9 mouse cellular contexts compared by ENCODE assay signal in the genomic region with DNA sequence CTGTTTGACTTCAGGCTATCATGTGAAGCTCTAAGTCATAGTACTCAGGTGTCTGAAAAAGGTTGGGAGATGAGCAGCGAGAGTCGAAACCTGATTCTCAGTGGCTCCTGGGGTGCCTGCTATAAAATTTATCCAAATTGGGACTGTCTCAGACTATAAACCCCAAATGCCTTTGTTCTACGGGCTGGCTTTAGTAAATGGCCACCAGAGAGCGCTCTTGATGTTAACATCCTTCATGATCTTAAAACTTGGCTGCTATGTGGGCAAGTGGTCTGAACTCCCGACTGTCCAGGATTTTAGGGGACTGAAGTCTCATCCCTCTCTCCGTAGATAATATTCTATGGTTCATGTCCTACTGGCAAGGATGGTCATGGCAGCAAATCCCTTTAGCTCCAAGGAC.
A peak's percentile ranks its signal among the peaks of the same experiment; 100 is the strongest.
DNase-seq lines count a peak whose midpoint lies in the region; ATAC-seq and TF ChIP-seq lines count a peak whose summit lies in the region.
"Had no signal": no experiment of that assay in that cellular context is flagged by ENCODE, and none has a peak within 500 bp of the region (broad histone marks: within the 10 kb centered on the region; RNA-seq: fewer than 3 reads in every experiment).

No protein-coding gene starts in this region.

- H3K36me3 ChIP-seq in heart, embryonic 13.5 days: no peaks in the 10 kb centered on the region
- no peaks in the 10 kb centered on the region for H3K36me3 ChIP-seq in heart, embryonic 10.5 days
- no peaks in the 10 kb centered on the region for H3K36me3 ChIP-seq in CH12.LX (replicated peaks in 1 of 2; ENCODE audit: control insufficient read depth in 1 of 2, insufficient read depth in 1 of 2, low read length in 1 of 2)
- H3K36me3 ChIP-seq in liver, postnatal 0 days (replicated peaks; ENCODE audit: insufficient read depth, low read length): no peaks in the 10 kb centered on the region
- H3K36me3 ChIP-seq: lung, embryonic 15.5 days had no signal

- in situ Hi-C loops in CH12.LX (cut with MboI; ENCODE audit: low pct_ligation_motif_present, low pct_unique_long_range_greater_than_20kb, low sequenced_read_pairs): no loop called here

- no peak for TF ChIP-seq EP300 in CH12.LX (IDR thresholded peaks at IDR 0.05; ENCODE audit: low read length)
- no peak for TF ChIP-seq EP300 in liver, postnatal 0 days (IDR thresholded peaks at IDR 0.05; ENCODE audit: low read depth)

- WGBS in heart, embryonic 13.5 days: 37% methylated on average over 6 of the region's 6 CpGs
- WGBS in heart, embryonic 10.5 days: 49% methylated on average over 6 of the region's 6 CpGs
- 35% methylated on average over 6 of the region's 6 CpGs for WGBS in liver, postnatal 0 days (ENCODE audit: insufficient replicate concordance)

- H3K9me3 ChIP-seq in heart, embryonic 13.5 days: no peaks in the 10 kb centered on the region
- no peaks in the 10 kb centered on the region for H3K9me3 ChIP-seq in heart, embryonic 10.5 days
- H3K9me3 ChIP-seq in CH12.LX (replicated peaks; ENCODE audit: low read length): peaks cover 52% of the 10 kb centered on the region
- no peaks in the 10 kb centered on the region for H3K9me3 ChIP-seq in liver, postnatal 0 days (ENCODE audit: low read length)
- H3K9me3 ChIP-seq: lung, embryonic 15.5 days had no signal

- dilution Hi-C loops in CH12.LX (cut with MboI; ENCODE audit: extremely low pct_ligation_motif_present, extremely low pct_unique_long_range_greater_than_20kb, low sequenced_read_pairs): no loop called here

- no peaks in the 10 kb centered on the region for H3K27me3 ChIP-seq in heart, embryonic 13.5 days (replicated peaks)
- H3K27me3 ChIP-seq in heart, embryonic 10.5 days (ENCODE audit: insufficient read depth, poor library complexity, severe bottlenecking): no peaks in the 10 kb centered on the region
- H3K27me3 ChIP-seq in CH12.LX (replicated peaks): no peaks in the 10 kb centered on the region
- H3K27me3 ChIP-seq in liver, postnatal 0 days (ENCODE audit: insufficient read depth, low read length): no peaks in the 10 kb centered on the region
- H3K27me3 ChIP-seq: lung, embryonic 15.5 days had no signal

- H3K79me2 ChIP-seq in CH12.LX (replicated peaks; ENCODE audit: control insufficient read depth, extremely low read depth, insufficient read depth, poor library complexity, severe bottlenecking): no peaks in the 10 kb centered on the region

- H3K9ac ChIP-seq in heart, embryonic 13.5 days: no peak overlapping the region
- H3K9ac ChIP-seq in CH12.LX (ENCODE audit: insufficient read depth, low read depth): no peak overlapping the region
- no peak overlapping the region for H3K9ac ChIP-seq in liver, postnatal 0 days (replicated peaks)
- H3K9ac ChIP-seq: lung, embryonic 15.5 days had no signal

- ATAC-seq in heart, embryonic 13.5 days (ENCODE audit: extremely low read depth, insufficient number of reproducible peaks, low FRiP score, low TSS enrichment): no peak
- ATAC-seq in liver, postnatal 0 days: no peak
- no peak for ATAC-seq in granulocyte monocyte progenitor cell, adult 5-6 weeks (replicated peaks; ENCODE audit: poor library complexity, severe bottlenecking)

- H3K4me3 ChIP-seq in heart, embryonic 13.5 days: no peak overlapping the region
- no peak overlapping the region for H3K4me3 ChIP-seq in heart, embryonic 10.5 days
- no peak overlapping the region for H3K4me3 ChIP-seq in CH12.LX (replicated peaks in 1 of 3; ENCODE audit: low read depth in 2 of 3, low read length in 2 of 3, poor library complexity in 1 of 3)
- H3K4me3 ChIP-seq in liver, postnatal 0 days (ENCODE audit: low read depth, low read length): no peak overlapping the region
- H3K4me3 ChIP-seq: lung, embryonic 15.5 days had no signal

- TF ChIP-seq RAD21 in CH12.LX (IDR thresholded peaks at IDR 0.05; ENCODE audit: low read depth, low read length): peak; percentile 33

- H3K27ac ChIP-seq in heart, embryonic 13.5 days (replicated peaks): no peak overlapping the region
- H3K27ac ChIP-seq in heart, embryonic 10.5 days: no peak overlapping the region
- no peak overlapping the region for H3K27ac ChIP-seq in CH12.LX (ENCODE audit: insufficient read depth, low read depth)
- H3K27ac ChIP-seq in liver, postnatal 0 days (ENCODE audit: low read depth): no peak overlapping the region
- H3K27ac ChIP-seq: lung, embryonic 15.5 days had no signal

- no peak for DNase-seq in heart, embryonic 10.5 days (ENCODE audit: low spot score)
- peak; percentile 0 for DNase-seq in CH12.LX (ENCODE audit: extremely low read depth)
- peak; percentile 79 for DNase-seq in embryo, embryonic 10 days (ENCODE audit: low spot score)
- DNase-seq in kidney, postnatal 10 days: peak; percentile 60
- no peak for DNase-seq in liver, postnatal 0 days
- DNase-seq in natural killer cell, adult 2 months (ENCODE audit: low spot score in 2 of 2): no peak

- no peak for TF ChIP-seq POLR2A in CH12.LX (IDR thresholded peaks at IDR 0.05; ENCODE audit: low read depth, low read length)

- H3K4me1 ChIP-seq in heart, embryonic 13.5 days: no peaks in the 10 kb centered on the region
- H3K4me1 ChIP-seq in heart, embryonic 10.5 days: peaks cover 6% of the 10 kb centered on the region; the same call in 1 of the 2 replicates
- H3K4me1 ChIP-seq in CH12.LX (ENCODE audit: control insufficient read depth in 1 of 2, insufficient read depth in 2 of 2): no peaks in the 10 kb centered on the region
- H3K4me1 ChIP-seq in liver, postnatal 0 days (ENCODE audit: insufficient read depth): no peaks in the 10 kb centered on the region
- H3K4me1 ChIP-seq: lung, embryonic 15.5 days had no signal

- TF ChIP-seq CTCF in CH12.LX (conservative IDR thresholded peaks at IDR 0.05 in 1 of 2, IDR thresholded peaks at IDR 0.05 in 1 of 2; ENCODE audit: low read depth in 2 of 2, low read length in 2 of 2): peak in 1 of 2 experiments; percentile 44; a peak in 2 of 4 replicates
- peak; percentile 51 for TF ChIP-seq CTCF in liver, postnatal 0 days (IDR thresholded peaks at IDR 0.05; ENCODE audit: low read depth)

- peak overlapping the region; percentile 39 for H3K4me2 ChIP-seq in heart, embryonic 13.5 days
- H3K4me2 ChIP-seq in CH12.LX (ENCODE audit: insufficient read depth, low read depth, poor library complexity, severe bottlenecking): no peak overlapping the region
- H3K4me2 ChIP-seq in liver, postnatal 0 days (ENCODE audit: low read depth, low read length): no peak overlapping the region
- H3K4me2 ChIP-seq: lung, embryonic 15.5 days had no signal

TF ChIP-seq in CH12.LX, 34 proteins besides CTCF, POLR2A, EP300 and RAD21:
- TF ChIP-seq SMC3 (IDR thresholded peaks at IDR 0.05; ENCODE audit: low read depth, low read length) (peak; percentile 25), CHD2 (IDR thresholded peaks at IDR 0.05; ENCODE audit: low read length) (no peak), MAX (IDR thresholded peaks at IDR 0.05; ENCODE audit: low read length) (no peak)
TF ChIP-seq in CH12.LX: peak in this region for 1.

Comparison
In these comparisons a context has a peak if more than half of its experiments do, and no peak if none do; other contexts are left out.
1. DNase-seq: peak in CH12.LX (single experiment), embryo, embryonic 10 days (single experiment) and kidney, postnatal 10 days (single experiment); none in heart, embryonic 10.5 days (single experiment), liver, postnatal 0 days (single experiment) and natural killer cell, adult 2 months (0 of 2).